Mouse (Mus musculus) neural tube, embryonic 14.5 days (tissue): Measurements from ENCODE around the gene Gm11937. TPM values are rescaled to one million over a fixed set of nuclear protein-coding genes. Genes with fewer than 3 reads are reported as not detected.
"Not testable (repeated sequence)": the region's sequence is repeated elsewhere in the genome, so short reads cannot be mapped to it uniquely, and the experiment has no call there.

Source experiments
- ATAC-seq: fragments of 200-750 bp; cut with Nextera tagmentation; 2 replicates; pipeline ENCODE4 v1.8.0; 2017; ENCODE audit warnings: low read depth, mild to moderate bottlenecking, moderate TSS enrichment, moderate library complexity
- H3K27ac ChIP-seq: fragments of 300-500 bp; sonication (generic); 2 replicates; pipeline ENCODE4 v1.5.1; 2014; ENCODE audit warnings: low read depth, mild to moderate bottlenecking, control low read depth, low read length, moderate library complexity, mixed read lengths
- H3K27me3 ChIP-seq: fragments of 300-500 bp; sonication (generic); 2 replicates; pipeline ENCODE4 v1.6.1; 2014; ENCODE audit warnings: low read length; ENCODE audit not compliant: control insufficient read depth, insufficient read depth
- H3K36me3 ChIP-seq: fragments of 300-500 bp; sonication (generic); 2 replicates; pipeline ENCODE4 v1.6.1; 2014; ENCODE audit warnings: low read length, mixed read lengths; ENCODE audit not compliant: control insufficient read depth, insufficient read depth
- H3K4me1 ChIP-seq: fragments of 300-500 bp; sonication (generic); 2 replicates; pipeline ENCODE4 v1.6.1; 2014; ENCODE audit warnings: low read length; ENCODE audit not compliant: control insufficient read depth, insufficient read depth
- H3K4me2 ChIP-seq: fragments of 300-500 bp; sonication (generic); 2 replicates; pipeline ENCODE4 v1.6.1; 2014; ENCODE audit warnings: mild to moderate bottlenecking, low read depth, low read length, control low read depth
- H3K4me3 ChIP-seq: fragments of 300-500 bp; sonication (generic); 2 replicates; pipeline ENCODE4 v1.5.1; 2014; ENCODE audit warnings: low read depth, low read length, control low read depth, mixed read lengths
- H3K9ac ChIP-seq: fragments of 300-500 bp; sonication (generic); replicated peaks from 2 replicates; pipeline ENCODE4 v1.6.1; 2014; ENCODE audit warnings: low read depth, mild to moderate bottlenecking, control low read depth, low read length, mixed read lengths
- H3K9me3 ChIP-seq: fragments of 300-500 bp; sonication (generic); 2 replicates; pipeline ENCODE4 v1.6.1; 2016; ENCODE audit warnings: low read length; ENCODE audit not compliant: control insufficient read depth
- WGBS: fragments of 180-500 bp; shearing (Covaris S2); extraction: QIAGEN DNeasy Blood & Tissue Kit; methylation state at CpG from one replicate; pipeline ENCODE4 v1.1.7; 2014; 5-methylcytosine and 5-hydroxymethylcytosine counted together
- polyA plus RNA-seq: library from polyadenylated mRNA; unstranded; fragments of >200 nt; fragmentation: Nextera tagmentation; extraction: Ambion mirVana; gene quantifications from 2 replicates; pipeline ENCODE4 v1.2.1, GENCODE M21; 2014

Gm11937 gene
- polyA plus RNA-seq, result not detected in 2 replicates

- ATAC-seq, H3K9ac ChIP-seq: not testable (repeated sequence)
- WGBS, result 79% methylated on average over 1 of the region's 2 CpGs
These were observed at the start of gene Gm11937 for GRCm38 (mm10) chr11:99610089-99610488. TSS of gene Gm11937 (minus strand) at chr11:99610189.

DNA sequence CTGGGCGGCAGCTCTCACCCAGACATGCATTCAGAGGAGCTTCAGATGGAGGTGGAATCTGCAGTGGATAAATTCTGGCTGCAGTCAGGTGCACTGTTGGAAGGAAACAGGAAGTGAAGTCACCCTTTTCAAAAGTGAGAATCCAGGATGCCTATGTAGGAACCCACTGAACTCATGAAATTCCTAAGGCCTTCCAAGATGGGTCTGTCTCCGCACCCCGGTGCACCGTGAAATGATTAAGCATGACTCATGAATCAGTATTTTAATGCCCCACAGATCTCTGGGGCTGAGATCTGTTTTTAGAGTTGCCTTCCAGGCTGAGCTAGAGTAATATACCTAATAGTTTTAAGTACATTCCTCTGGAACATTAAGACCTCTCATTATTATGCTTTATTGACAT is 49.3 kb upstream of the Gm11937 start:
- no peak for ATAC-seq
- Histone ChIP-seq H3K9me3 (no peaks in the 10 kb centered on the region), H3K4me3 (no peak overlapping the region), H3K4me2 (no peak overlapping the region), H3K27ac (no peak overlapping the region), H3K4me1 (no peaks in the 10 kb centered on the region), H3K36me3 (no peaks in the 10 kb centered on the region), H3K9ac (no peak overlapping the region), H3K27me3 (no peaks in the 10 kb centered on the region)
- 87% methylated on average over 4 of the region's 4 CpGs for WGBS

More at GRCm38 (mm10) chr11:99610089-99610488, at the start of gene Gm11937:
- H3K36me3 ChIP-seq, H3K9me3 ChIP-seq, H3K4me1 ChIP-seq, H3K27ac ChIP-seq, H3K27me3 ChIP-seq, H3K4me2 ChIP-seq, H3K4me3 ChIP-seq: not testable (repeated sequence)

GRCm38 (mm10) chr11:99658467-99659010 is 48.5 kb upstream of the Gm11937 start, which contains the start of gene Gm11563:
TSS of gene Gm11563 (minus strand) at chr11:99658960.
- 66% methylated on average over 10 of the region's 10 CpGs for WGBS
- not testable (repeated sequence) for H3K9me3 ChIP-seq, H3K27me3 ChIP-seq, ATAC-seq, H3K4me2 ChIP-seq, H3K9ac ChIP-seq, H3K4me3 ChIP-seq, H3K27ac ChIP-seq, H3K36me3 ChIP-seq, H3K4me1 ChIP-seq

DNA sequence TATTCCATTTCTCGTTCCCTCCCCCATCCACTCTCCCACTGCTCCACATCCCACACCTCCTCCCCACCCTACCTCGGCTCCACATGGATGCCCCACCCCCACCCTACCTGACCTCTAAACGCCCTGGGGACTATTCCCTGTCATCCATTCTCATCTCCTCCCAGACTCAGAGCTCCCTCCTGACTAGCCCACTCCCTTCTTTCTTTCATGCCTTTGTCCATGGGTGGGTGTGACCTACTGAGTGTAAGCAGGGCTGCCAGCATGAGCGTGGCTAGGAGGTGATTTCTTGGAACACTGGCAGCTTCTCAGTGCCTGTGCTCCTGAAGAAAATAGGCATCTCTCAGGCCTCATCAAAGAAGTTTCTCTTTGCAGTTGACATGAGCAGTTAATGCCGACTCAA is 47.1 kb upstream of the Gm11937 start:
- no peaks in the 10 kb centered on the region for H3K9me3 ChIP-seq
- no peak overlapping the region for H3K4me3 ChIP-seq
- no peaks in the 10 kb centered on the region for H3K36me3 ChIP-seq
- H3K27ac ChIP-seq, result no peak overlapping the region
- WGBS, result 42% methylated on average over 5 of the region's 5 CpGs
- no peak overlapping the region for H3K9ac ChIP-seq
- H3K4me1 ChIP-seq, result no peaks in the 10 kb centered on the region
- ATAC-seq, result no peak
- H3K27me3 ChIP-seq, result no peaks in the 10 kb centered on the region
- no peak overlapping the region for H3K4me2 ChIP-seq

DNA sequence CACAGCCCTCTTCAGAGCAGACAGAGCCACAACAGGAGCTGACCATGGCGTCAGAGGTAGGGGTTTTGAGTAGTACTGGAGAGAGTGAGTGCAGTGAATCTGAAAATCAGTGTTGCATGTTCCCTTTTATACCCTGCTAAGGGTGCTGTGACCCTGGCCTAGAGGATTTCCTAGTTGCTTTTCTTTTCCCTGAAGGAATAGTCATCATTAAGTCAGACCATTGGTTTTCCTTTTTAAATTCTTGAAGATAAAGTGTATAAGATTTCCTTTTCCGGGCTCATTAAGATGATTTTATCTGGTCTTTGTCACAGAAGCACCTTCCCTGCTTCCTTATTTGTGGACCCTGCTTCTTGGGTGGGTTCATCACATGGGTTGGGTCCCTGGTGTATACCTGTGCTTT is 40.1 kb upstream of the Gm11937 start, which contains the start of gene Gm11555:
Gm11555 (minus strand) TSS at position 101 of the 400 bp plus-strand sequence.
- Histone ChIP-seq H3K4me2 (no peak within 1 kb of the TSS), H3K4me1 (no peaks in the 10 kb centered on the region), H3K9me3 (no peaks in the 10 kb centered on the region), H3K4me3 (no peak within 1 kb of the TSS), H3K27me3 (no peaks in the 10 kb centered on the region), H3K36me3 (no peaks in the 10 kb centered on the region), H3K9ac (no peak within 1 kb of the TSS), H3K27ac (no peak within 1 kb of the TSS)
- 83% methylated on average over 2 of the region's 2 CpGs for WGBS
- no peak for ATAC-seq

- no peak for ATAC-seq
- no peaks in the 10 kb centered on the region for H3K4me1 ChIP-seq
- no peaks in the 10 kb centered on the region for H3K27me3 ChIP-seq
- WGBS, result 91% methylated on average over 15 of the region's 15 CpGs
- H3K4me2 ChIP-seq, result no peak overlapping the region
- H3K27ac ChIP-seq, result no peak overlapping the region
- no peaks in the 10 kb centered on the region for H3K9me3 ChIP-seq
- no peak overlapping the region for H3K4me3 ChIP-seq
- H3K9ac ChIP-seq, result no peak overlapping the region
- no peaks in the 10 kb centered on the region for H3K36me3 ChIP-seq
These were observed 36.5 kb upstream of the Gm11937 start for GRCm38 (mm10) chr11:99646444-99646843.

- 61% methylated on average over 3 of the region's 3 CpGs for WGBS
- no peak for ATAC-seq
These were observed 34.4 kb upstream of the Gm11937 start for GRCm38 (mm10) chr11:99644351-99644750.

GRCm38 (mm10) chr11:99643635-99644139 is 33.7 kb upstream of the Gm11937 start, which contains the start of gene Krtap4-7:
TSS of gene Krtap4-7 (minus strand) at chr11:99644089.
- not testable (repeated sequence) for H3K4me3 ChIP-seq, H3K36me3 ChIP-seq, ATAC-seq, H3K9ac ChIP-seq, H3K27me3 ChIP-seq, H3K27ac ChIP-seq, H3K4me2 ChIP-seq, H3K4me1 ChIP-seq, H3K9me3 ChIP-seq
- WGBS, result 84% methylated on average over 9 of the region's 9 CpGs

More at GRCm38 (mm10) chr11:99644351-99644750, 34.4 kb upstream of the Gm11937 start:
- no peak overlapping the region for H3K9ac ChIP-seq
- no peaks in the 10 kb centered on the region for H3K4me1 ChIP-seq
- no peak overlapping the region for H3K4me3 ChIP-seq
- H3K4me2 ChIP-seq, result no peak overlapping the region
- no peaks in the 10 kb centered on the region for H3K9me3 ChIP-seq
- H3K27me3 ChIP-seq, result no peaks in the 10 kb centered on the region
- no peak overlapping the region for H3K27ac ChIP-seq
- no peaks in the 10 kb centered on the region for H3K36me3 ChIP-seq

- Histone ChIP-seq H3K9ac (no peak overlapping the region), H3K36me3 (no peaks in the 10 kb centered on the region), H3K4me1 (no peaks in the 10 kb centered on the region), H3K27ac (no peak overlapping the region), H3K4me2 (no peak overlapping the region), H3K9me3 (no peaks in the 10 kb centered on the region), H3K27me3 (no peaks in the 10 kb centered on the region), H3K4me3 (no peak overlapping the region)
- 60% methylated on average over 1 of the region's 1 CpGs for WGBS
- ATAC-seq, result no peak
These were observed 30.9 kb upstream of the Gm11937 start for GRCm38 (mm10) chr11:99640926-99641325.
